Mouse (Mus musculus) CD4-positive, CD25-positive, alpha-beta regulatory T cell, adult 4 months (primary cell): ENCODE data around the gene Naa20. TPM values are rescaled to one million over a fixed set of nuclear protein-coding genes. Genes with fewer than 3 reads are reported as not detected.

ENCODE experiments used
- ATAC-seq: one replicate; pipeline ENCODE4 v1.8.0; 2017
- polyA plus RNA-seq, 2 experiments: library from polyadenylated mRNA; unstranded; fragments of 100-300 nt; shearing (Covaris generic); gene quantifications; one replicate each; pipeline ENCODE4 v1.2.1; 2017

Gene Naa20
- 100 to 1,000 TPM; 123 to 134 TPM for polyA plus RNA-seq

DNA sequence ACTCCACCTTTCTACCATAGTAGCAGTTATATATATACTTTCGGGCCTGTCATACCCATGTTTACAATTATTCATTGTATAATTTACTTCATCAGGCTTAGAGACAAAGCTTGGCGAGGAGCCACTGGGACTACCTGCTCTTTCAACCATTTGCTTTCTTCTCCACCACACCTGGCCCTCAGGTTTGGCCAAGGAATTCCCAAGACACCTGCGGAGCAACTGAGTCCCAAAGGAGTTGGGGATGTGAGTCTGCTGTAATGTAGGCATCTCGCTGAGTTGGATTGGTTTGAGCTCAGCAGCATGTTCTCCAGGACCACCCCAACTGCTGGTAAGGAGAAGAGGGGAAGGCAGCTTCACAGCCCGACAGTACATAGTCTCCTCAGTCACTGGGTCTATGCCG is at the start of gene Naa20:
Naa20 (plus strand) TSS at position 239 of the 400 bp plus-strand sequence.
- no peak for ATAC-seq

DNA sequence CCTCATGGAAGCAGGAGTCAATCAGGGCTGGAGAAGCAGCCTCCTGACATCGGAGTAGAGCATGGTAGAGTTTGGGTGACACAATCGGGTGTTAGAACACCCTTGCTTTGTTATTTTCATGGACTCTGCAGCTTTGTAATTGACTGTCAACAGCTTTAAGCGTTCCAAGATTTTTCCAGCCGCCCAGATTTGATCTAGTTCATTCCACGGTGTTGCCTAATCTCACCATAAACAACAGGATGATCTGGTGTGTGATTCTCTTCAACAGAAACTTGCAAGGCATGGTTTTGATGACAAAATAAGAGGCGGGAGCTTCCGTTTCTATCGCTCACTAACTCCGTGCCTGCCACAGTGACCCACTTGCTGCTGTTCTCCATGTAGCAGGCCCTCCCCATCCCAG is 46.1 kb upstream of the Naa20 start:
- ATAC-seq: no peak

DNA sequence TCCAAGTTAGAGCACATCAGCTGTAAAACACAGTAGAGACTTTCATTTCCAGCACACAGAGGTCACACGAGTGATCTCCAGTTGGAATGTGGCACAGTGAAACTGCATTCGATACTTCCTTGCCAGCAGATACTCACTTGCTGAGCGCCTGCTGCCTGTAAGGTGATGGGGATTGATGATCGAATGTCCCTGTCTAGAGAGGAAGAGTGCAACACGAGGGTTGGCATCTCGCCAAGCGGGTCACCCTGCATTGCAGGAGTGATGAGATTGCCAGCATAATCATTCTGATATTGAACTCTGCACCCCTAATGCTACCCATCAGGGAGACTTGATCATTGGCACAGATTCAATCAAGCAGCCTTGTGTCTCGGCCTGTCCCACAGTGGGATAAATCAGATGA is 44.0 kb upstream of the Naa20 start:
- no peak for ATAC-seq

DNA sequence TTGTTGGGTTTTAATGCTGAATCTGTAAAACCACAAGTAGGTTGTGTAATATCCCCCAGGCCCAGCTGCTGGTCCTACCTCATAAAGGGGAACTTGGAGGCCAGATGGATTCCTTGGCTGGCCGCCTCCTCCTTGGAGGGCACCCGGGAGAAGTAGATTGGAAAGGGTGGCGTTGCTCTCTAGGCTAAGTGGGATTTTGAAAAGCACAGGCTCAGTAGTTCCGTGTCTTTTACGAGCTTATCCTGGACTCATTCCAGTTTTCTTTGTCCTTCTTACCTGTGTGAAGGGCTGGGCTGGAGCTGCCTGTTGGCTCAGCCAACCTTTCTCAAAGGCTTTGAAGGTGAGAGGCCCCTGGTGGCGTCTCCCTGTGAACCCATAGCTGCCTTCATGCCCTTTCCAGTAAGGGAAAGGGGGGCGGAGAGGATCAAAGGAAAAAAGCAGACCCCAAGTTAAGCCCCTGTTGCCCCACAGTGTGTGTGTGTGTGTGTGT is 42.4 kb upstream of the Naa20 start:
- ATAC-seq: no peak

DNA sequence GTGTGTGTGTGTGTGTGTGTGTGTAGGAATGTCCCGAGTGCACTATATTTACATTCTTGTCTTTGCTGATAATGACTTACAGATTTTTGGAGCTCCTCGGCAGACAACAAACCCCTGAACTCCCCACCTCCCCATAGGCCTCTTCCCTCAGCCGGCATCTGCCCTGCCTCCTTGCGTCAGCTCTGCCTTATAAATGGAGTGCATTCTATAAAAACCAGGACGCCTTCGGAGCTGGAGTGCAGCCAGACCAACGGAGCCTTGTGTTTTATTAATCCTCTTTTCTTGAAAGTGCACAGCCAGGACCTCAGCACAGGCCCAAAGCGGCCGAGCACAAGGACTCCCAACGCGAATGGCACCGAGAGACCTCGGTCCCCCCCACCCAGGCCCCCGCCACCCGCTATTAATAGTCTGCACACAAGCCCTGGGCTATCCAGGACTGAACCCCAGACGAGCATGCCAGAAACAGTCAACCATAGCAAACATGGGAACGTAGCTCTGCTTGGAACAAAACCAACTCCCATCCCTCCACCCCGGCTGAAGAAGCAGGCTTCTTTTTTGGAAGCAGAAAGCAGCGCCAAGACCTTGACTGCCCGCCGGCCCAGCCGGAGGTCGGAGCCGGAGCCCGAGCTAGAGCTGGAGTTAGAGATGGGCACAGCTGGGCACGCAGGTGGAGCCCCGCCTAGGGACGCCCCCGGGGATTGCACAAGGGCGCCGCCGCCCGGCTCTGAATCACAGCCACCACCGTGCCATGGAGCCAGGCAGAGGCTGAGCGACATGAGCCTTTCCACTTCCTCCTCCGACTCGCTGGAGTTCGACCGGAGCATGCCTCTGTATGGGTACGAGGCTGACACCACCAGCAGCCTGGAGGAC is 41.7 kb upstream of the Naa20 start:
- ATAC-seq: no peak

DNA sequence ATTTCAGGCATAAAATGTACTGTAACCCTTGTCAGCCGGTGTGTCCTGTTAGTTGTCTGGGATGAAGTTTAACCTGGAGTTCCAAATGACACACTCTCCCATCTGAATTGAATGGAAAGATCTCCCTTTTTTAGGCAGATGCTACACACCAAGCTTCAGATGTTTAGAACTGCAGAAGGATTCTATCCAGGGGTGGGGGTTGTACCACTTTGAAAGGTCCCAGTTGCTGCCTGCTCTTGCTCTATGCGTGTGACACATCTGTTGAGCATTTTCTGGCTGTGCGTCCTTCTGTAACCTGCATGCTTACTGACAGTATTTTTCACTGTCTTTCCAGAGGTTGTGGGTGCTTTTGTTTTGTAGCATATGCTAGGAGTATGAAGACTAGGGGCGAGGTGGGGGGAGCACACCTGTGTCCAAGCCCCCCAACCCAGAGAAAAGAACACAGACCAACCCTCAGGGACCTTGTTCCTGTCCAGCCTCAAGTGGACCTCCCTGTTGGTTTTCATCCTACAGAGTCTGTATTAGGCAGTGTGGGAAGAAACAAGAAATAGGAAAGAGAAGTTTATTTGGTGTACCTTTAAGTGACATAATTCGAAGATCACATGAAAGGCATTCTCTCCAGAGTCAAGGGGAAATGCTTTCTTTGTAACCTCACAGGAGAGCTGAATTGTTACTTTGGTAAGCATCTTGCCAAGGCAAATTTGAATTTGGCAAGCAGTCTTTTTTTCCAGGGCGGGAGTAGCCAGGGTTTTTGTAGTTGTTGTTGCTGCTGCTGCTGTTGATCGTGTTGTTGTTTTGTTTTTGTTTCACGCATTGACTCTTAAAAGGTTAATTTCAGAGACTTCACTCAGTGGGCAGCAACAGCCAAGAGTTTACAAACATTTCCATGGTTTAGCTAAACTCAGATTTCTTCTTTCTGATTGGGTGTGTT is 40.4 kb upstream of the Naa20 start:
- no peak for ATAC-seq

DNA sequence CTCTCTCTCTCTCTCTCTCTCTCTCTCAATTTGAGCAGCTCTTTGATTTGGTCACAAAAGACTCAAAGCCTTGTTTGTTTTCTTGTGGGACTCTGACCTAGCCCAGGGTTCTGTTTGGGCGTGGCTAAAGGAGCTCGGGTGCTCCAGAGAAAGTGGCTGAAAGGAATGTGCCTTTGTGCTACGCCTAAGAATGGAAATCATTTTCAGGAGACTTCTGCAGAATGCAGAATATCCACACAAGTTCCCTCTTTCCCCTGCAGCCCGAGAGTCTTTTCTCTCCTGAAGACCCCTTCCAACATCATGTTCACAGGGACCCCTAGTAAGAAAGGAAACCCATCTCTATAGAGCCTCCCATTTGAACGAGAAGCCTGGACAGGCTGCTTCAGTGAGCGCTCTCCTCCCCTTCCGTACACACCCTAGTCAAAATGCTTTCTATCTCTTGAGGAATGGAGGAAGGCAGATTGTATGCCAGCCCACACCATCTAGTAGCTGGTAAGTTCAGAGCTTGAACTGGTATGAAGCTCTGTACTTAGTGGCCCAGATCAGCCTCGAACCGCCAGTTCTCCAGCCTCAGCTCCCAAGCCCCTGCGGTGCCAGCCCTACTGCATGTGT is 39.6 kb upstream of the Naa20 start:
- no peak for ATAC-seq

DNA sequence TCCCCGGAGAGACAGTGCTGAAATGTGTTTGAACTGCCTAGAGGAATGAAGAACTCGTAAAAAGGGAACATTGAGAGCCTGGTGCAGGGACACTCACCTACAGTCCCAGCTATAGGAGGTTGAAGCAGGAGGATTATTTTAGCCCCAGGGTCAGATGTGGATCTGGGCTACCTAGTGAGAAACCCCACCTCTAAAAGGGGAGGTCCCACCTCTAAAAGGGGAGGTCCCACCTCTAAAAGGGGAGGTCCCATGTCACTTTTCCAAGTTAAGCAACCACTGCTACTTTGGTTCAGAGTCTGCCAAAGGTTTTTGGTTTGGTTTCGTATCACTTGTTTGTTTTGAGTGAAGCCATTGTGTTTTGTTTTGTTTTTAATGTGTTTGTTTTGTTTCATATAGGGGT is 36.6 kb upstream of the Naa20 start:
- no peak for ATAC-seq

DNA sequence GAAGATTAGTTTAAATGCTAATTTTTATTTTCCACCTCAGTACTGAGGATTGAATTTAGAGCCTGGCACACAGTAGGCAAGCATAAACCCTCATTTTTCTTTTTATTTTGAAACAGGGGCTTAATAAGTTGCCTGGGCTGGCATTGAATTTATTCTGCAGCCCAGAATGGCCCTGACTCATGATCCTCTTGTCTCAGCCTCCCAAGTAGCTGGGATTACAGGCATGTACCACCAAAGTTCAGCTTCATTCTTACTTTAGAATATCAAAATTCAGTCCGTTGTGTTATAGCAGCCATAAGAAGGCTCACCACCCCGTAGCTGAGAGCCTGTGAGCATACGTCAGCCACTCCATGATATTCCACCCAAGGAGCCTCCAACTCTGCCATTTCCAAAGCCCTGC is 35.7 kb upstream of the Naa20 start:
- no peak for ATAC-seq

DNA sequence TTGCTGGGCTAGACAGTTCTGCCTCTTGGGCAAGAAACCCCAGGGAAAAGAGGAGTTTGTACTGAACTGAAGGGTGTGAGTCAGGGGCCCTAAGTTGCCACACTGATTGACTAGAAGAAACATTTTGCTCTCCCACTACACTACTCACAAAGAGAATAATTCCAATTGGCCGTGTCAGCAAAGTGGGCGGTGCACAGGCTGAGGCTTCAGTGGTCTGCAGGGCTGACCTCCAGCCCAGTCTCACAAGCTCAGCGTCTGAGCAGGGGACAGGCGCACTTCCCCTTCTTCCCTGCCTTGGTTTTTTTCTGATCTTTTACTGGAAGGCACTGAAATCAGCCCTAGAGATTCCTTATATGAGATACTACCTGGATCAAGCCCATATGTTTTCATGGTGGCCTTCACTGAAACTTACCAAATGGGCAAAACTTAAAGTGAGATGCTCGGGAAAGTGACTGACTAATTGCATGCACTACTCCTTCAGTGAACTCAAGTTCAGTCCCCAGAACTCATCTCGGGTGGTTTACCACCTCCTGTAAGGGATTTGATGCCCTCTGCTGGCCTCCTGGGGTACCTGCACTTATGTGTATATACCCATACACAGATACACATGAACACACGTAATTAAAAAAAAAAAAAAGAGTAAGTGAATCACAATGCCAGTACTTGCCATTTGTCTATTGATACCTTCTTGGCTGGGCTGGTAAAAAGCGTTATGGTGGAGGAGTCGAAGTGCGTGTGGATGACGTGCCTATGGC is 35.0 kb upstream of the Naa20 start:
- no peak for ATAC-seq

DNA sequence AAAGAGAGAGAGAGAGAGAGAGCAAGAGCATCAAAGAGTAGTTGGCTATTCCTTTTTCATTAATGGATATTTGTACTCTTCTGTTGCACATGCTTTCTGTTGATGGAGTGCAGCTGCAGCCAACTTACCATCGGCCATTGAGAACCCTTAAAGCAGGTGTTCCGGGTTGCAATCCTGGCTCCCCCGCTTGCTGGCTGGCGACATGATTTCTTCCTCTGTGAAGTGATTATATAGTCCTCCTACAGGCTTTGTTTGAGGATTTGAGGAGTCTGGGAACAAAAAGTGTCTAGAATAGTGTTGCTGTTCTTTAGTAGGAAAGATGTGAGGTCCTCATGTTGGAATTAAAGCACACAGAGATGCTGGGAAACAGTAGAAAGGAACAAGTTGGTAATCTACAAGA is 30.6 kb upstream of the Naa20 start:
- no peak for ATAC-seq

DNA sequence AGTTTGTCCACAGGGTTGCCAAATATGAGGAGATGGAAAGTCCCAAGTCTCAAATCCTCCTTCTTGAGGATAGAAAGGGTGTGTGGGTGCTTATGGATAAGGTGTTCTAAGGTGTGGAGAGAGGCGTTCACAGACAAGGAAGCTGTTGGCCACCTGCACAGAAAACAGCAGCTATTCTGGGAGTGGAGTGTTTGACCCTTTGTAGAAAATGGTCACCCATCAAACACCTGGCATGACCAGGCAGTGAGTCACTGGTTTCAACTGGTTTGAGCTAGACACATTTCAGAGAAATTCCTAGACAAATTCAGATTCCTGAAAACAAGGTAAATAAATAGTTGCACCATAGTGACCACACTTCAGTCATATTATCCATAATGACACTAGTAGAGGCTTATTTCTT is 29.8 kb upstream of the Naa20 start:
- no peak for ATAC-seq

DNA sequence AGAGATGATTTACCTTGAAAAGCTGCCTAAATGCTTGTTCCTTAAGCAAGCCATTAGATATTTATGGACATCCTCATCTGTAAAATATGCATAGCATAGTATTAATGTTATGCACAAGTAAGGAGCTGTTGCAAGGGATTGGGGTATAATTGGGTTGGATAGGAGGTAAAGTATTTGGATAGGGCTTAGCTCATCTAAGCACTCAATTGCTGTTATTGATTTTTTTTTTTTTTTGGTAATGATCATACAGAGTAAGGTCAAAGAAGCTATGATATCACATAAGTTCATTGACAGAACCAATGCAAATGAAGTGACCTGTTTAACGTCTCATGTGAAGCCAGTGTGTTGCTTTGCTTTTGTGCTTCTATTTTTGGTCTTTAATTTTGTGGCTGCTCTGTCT is 27.9 kb upstream of the Naa20 start:
- no peak for ATAC-seq

DNA sequence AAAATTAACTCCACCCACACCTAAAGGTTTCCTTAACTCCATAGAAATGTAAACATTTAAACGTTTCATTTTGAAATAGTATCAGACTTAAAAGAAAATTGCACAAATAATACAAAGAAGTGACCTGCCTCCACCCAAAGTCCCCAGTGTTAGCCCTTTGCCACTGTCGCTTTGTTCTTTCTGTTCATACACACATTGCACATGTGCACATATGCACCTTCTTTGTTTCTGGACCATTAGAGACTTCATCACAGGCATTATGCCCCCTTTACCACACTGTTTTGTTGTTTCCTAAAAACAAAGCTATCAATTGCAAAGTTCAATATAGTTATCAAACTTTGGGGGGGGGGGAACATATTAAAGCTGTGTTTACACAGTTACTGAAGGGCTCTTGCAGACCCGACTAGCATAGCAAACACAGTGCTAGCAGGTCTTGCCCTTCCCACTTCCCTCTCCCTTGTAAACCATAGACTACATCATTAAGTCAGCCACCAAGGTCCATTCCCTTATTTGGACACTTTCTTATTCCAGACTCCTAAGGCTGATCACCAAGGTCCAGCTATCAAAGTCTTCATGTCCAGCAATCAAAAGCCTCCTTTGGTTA is 26.9 kb upstream of the Naa20 start:
- ATAC-seq: no peak

DNA sequence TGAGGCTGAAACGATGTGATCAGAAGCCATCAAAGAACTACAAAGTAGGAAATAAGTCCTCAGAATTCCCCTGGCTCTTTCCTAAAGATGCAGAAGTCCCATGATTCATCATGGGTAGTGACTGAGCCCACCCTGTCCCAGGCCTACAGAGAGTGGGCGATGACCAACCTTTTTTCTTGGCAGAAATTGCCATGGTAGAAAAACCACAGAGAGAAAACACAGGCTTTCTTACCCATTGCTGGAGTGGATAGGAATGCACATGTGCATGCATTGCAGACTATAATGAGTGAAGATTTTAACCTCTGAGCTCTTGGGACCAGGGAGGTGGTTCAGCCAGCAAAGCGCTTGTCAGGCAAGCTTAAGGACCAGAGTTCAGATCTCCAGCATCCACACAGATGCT is 24.7 kb upstream of the Naa20 start:
- ATAC-seq: no peak

DNA sequence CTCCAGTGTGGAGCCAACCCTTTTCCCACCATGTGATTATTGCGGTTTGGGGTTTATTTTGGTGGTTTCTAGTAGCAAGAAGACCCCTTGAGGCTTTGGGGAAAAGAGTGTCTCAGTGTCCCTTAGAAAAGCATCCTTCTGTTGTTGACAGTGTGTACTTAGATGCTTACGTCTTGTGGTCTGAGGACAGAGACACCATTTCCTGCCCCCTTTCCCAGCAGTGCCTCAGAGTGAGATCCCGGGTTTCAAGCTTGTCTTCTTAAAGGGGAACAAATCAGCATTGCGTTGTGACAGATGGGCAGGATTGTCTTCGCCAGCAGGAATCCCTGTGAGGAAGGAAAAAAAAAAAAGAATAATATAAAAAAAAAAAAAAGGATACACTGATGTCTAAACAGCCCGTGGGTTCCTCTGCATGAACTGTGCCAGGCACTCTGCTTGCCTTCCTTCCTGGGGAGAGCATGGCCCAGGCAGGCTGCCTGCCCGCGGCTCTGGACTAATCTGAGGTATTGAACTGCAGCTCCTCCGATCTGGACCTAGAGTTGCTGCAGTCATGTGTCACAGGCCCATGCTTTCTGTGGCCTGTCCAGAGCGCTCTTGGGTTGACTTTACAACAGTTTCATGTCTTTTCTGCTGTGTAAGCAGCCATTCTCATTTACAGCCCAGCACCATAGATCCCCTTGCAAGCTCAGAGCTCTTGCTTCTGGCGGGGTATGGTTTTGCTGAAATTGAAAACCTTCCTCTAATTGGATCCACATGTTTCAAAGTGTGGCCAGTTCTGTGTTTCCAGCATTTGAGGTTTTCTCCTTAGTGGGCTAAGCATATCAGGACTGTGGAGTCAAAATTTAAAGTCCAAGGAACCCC is 20.8 kb upstream of the Naa20 start:
- no peak for ATAC-seq

DNA sequence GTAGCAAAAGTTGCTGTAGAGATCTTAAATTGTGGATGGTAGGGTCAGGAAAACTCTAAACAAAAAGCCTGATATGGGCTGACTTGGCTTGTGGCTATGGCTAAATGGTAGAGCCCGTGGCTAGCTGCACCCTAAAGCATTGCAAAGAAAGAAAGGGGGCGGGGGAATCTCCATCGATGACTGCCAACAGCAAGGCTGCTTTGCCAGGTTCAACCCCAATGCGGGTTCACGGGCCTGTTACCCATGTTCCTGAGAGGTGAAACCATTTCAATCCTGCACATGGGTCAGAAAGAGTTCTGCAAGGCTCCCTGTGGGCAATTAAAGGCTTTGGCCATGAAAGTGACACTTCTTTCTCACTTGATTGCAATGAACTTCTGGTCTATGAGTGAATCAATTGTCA is 20.0 kb upstream of the Naa20 start:
- no peak for ATAC-seq

DNA sequence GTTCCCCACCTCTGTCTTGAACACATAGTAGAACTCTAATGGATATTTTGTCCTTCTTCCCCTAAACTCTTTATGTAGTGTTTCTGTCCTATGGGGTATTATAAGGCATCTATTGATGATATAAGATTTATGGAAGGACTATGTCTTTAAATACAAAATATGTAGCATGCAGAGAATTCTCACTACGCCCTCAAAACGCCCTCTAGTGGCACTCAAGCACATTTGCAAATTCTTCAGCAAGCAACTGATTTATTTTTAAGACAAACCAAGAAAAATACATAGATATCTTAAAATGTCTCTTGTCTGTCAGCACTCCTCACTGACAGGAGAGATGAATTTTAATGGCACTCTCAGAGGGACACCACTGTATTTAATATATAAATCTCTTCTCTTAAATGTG is 19.5 kb upstream of the Naa20 start:
- ATAC-seq: no peak

DNA sequence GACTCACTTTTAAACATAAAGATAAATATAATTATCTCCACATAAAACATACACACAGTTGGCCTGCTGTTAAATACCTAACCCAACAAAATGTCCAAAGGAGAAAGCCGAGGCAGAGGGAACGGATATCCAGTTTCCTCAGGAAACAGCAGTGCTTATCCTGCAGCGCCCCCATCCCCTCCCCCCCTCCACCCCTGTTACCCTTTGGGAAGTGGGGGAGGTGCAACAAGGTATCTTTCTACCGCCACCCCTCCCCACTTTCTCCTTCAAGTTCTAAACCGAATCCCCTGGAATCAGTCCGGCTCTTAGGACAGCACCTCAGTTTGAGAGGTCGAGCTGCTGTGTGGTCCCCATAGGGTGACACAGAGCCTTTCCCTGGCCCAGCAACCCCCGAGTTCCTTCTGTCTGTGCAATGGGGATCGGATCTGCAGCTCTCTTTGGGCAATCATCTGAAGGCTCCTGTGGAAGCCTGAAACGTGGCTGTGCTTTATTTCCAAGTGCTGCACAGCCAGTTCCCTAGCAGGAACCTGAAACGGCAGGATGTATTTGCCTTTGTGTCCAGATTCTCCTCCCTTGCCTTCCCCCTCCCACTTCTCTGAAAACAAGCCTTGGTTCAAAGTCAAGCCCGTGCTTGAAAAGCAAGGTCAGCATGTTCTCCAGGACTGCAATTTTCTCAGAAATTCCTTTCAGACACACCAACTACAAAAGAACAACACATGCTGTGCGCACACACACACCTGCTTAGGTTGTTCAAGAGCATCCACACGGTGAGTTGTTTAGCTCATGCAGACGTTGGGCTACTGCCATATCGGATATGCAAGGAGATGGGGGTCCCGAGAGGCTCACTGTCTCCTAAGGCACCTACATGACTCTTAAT is 17.6 kb upstream of the Naa20 start:
- ATAC-seq: no peak
